Mouse (Mus musculus) kidney, embryonic 14.5 days (tissue): Measurements from ENCODE around the gene Nxph1. TPM values are rescaled to one million over a fixed set of nuclear protein-coding genes. Genes with fewer than 3 reads are reported as not detected.

Experiments
- ATAC-seq: fragments of 200-750 bp; cut with Nextera tagmentation; 2 replicates; pipeline ENCODE4 v1.8.0; 2017; ENCODE audit warnings: moderate number of reproducible peaks, mild to moderate bottlenecking, moderate TSS enrichment, moderate library complexity; ENCODE audit not compliant: low FRiP score, low TSS enrichment
- H3K27ac ChIP-seq: fragments of 300-500 bp; sonication (generic); 2 replicates; pipeline ENCODE4 v1.5.1; 2014; ENCODE audit warnings: low read depth, mild to moderate bottlenecking, low read length, moderate library complexity, mixed read lengths
- H3K27me3 ChIP-seq: fragments of 300-500 bp; sonication (generic); 2 replicates; pipeline ENCODE4 v1.6.1; 2014; ENCODE audit warnings: mild to moderate bottlenecking, low read length; ENCODE audit not compliant: control insufficient read depth, insufficient read depth
- H3K36me3 ChIP-seq: fragments of 300-500 bp; sonication (generic); 2 replicates; pipeline ENCODE4 v1.6.1; 2014; ENCODE audit warnings: low read length, mixed read lengths; ENCODE audit not compliant: control insufficient read depth, insufficient read depth
- H3K4me1 ChIP-seq: fragments of 300-500 bp; sonication (generic); 2 replicates; pipeline ENCODE4 v1.6.1; 2014; ENCODE audit warnings: low read length, mixed read lengths; ENCODE audit not compliant: control insufficient read depth, insufficient read depth
- H3K4me2 ChIP-seq: fragments of 300-500 bp; sonication (generic); replicated peaks from 2 replicates; pipeline ENCODE4 v1.6.1; 2014; ENCODE audit warnings: low read depth, mild to moderate bottlenecking, low read length
- H3K4me3 ChIP-seq: fragments of 300-500 bp; sonication (generic); 2 replicates; pipeline ENCODE4 v1.5.1; 2014; ENCODE audit warnings: mild to moderate bottlenecking, low read length
- H3K9ac ChIP-seq: fragments of 300-500 bp; sonication (generic); 2 replicates; pipeline ENCODE4 v1.6.1; 2014; ENCODE audit warnings: low read depth, mild to moderate bottlenecking, low read length, moderate library complexity
- H3K9me3 ChIP-seq: fragments of 300-500 bp; sonication (generic); 2 replicates; pipeline ENCODE4 v1.6.1; 2016; ENCODE audit warnings: low read length; ENCODE audit not compliant: control insufficient read depth
- WGBS: fragments of 180-500 bp; shearing (Covaris S2); extraction: QIAGEN DNeasy Blood & Tissue Kit; methylation state at CpG from one replicate; pipeline ENCODE4 v1.1.7; 2014; 5-methylcytosine and 5-hydroxymethylcytosine counted together
- polyA plus RNA-seq: library from polyadenylated mRNA; unstranded; fragments of >200 nt; fragmentation: Nextera tagmentation; extraction: Ambion mirVana; gene quantifications from 2 replicates; pipeline ENCODE4 v1.2.1, GENCODE M21; 2014

The Nxph1 gene
- polyA plus RNA-seq, 1 experiment from 2014 or later: 0.11 TPM

DNA sequence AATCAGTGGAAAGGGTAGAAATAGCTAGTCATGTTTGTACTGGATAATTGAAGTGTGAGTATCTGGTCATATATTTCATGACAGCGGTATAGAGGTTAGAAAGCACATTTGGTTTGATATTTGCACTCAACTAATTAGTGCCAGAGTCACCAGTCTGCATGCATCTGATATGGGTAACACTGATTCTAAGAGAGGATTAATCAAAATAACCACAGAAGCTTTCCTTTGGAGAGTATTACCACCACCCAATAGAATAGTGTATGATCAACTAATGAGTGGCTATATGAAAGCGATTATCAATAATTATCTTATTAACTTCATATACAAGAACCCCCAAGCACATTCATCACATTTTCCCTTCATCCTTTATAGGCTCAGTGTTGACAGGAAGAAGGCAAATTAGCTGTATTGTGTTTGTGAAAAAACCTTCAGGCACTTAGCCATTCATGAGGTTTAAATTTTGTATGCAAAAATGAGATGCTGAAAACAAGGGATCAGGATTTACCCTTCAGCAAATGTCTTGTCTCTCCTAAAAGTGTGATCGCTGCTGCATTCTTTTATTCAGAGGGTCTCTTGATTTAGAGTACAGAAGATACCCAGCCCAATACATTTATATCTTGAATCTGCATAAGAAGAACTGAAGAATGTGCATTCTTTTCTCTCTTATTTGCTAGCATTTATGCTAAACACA, 185.5 kb downstream of the Nxph1 start:
- H3K4me2 ChIP-seq: no peak overlapping the region
- no peaks in the 10 kb centered on the region for H3K27me3 ChIP-seq
- no peaks in the 10 kb centered on the region for H3K4me1 ChIP-seq
- ATAC-seq: no peak
- H3K36me3 ChIP-seq: no peaks in the 10 kb centered on the region
- H3K4me3 ChIP-seq: no peak overlapping the region
- WGBS: 84% methylated on average over 3 of the region's 3 CpGs
- no peaks in the 10 kb centered on the region for H3K9me3 ChIP-seq
- no peak overlapping the region for H3K9ac ChIP-seq
- H3K27ac ChIP-seq: no peak overlapping the region

DNA sequence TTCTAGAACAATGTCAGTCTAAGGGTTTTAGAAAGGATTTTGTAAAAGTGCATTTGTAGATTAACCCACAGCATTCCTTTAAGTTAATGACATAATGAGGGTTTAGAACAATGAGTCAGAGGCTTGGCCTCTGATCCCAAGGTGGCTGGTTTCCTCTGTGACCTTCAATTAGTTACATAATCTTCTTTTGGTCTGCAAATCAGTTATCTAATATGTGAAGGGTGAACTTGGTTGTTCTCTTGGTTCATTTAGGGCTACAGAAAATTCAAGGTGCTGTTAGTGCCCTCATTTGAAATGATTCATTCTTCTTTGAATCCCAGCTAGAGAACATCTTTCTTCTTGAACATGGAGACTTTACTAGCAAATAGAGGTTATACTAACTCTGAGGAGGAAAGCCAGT, 199.7 kb downstream of the Nxph1 start:
- no peaks in the 10 kb centered on the region for H3K9me3 ChIP-seq
- no peak overlapping the region for H3K27ac ChIP-seq
- no peaks in the 10 kb centered on the region for H3K36me3 ChIP-seq
- no peaks in the 10 kb centered on the region for H3K4me1 ChIP-seq
- no peak for ATAC-seq
- H3K9ac ChIP-seq: no peak overlapping the region
- H3K27me3 ChIP-seq: no peaks in the 10 kb centered on the region
- H3K4me2 ChIP-seq: no peak overlapping the region
- no peak overlapping the region for H3K4me3 ChIP-seq

- Histone ChIP-seq H3K4me2 (no peak overlapping the region), H3K36me3 (no peaks in the 10 kb centered on the region), H3K4me3 (no peak overlapping the region), H3K27ac (no peak overlapping the region), H3K9ac (no peak overlapping the region), H3K27me3 (no peaks in the 10 kb centered on the region), H3K9me3 (no peaks in the 10 kb centered on the region), H3K4me1 (no peaks in the 10 kb centered on the region)
- WGBS: 14% methylated on average over 1 of the region's 1 CpGs
- no peak for ATAC-seq
These were observed 201.6 kb downstream of the Nxph1 start for GRCm38 (mm10) chr6:9149791-9150190.

DNA sequence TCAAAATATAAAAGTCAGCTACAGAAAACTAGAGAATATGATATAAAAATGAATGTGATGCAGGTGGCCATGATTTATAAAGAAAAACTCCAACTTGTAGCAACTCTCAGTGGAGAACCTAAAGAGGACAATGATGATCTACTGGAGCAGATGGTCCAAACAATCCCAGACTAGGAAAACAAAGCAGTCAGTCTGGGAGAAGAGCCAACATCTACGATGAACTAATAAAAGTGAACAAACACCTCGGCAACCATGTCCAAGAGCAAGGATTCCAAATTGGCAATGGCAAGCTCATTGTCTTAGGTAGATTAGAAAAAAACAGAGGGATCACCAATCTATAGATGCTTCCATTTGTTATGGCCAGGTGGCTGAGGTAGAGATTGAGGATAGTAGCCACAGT, 211.0 kb downstream of the Nxph1 start:
- Histone ChIP-seq H3K4me2 (no peak overlapping the region), H3K4me3 (no peak overlapping the region), H3K27ac (no peak overlapping the region), H3K9me3 (no peaks in the 10 kb centered on the region), H3K4me1 (no peaks in the 10 kb centered on the region), H3K9ac (no peak overlapping the region), H3K36me3 (no peaks in the 10 kb centered on the region), H3K27me3 (no peaks in the 10 kb centered on the region)
- no peak for ATAC-seq
- 63% methylated on average over 2 of the region's 2 CpGs for WGBS

DNA sequence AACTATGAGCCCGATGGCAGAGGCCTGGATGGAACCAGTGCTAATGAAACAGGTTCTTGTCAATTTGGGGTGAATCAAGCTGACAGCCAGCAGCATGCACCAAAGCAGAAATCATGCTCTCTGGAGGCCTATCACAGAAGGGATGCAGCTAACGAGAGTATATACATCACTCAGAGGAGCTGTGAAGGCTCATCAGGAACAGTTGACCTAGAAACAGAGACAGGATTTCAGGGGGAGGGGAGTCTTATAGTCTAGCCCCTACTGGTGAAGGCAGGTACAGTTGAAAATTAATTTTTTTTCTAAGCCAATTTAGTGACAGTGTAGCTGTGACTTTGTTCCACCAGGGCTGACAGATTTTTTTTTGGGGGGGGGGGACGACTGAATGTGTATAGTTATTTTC, 234.2 kb downstream of the Nxph1 start:
- Histone ChIP-seq H3K9me3 (no peaks in the 10 kb centered on the region), H3K4me3 (no peak overlapping the region), H3K36me3 (no peaks in the 10 kb centered on the region), H3K4me2 (no peak overlapping the region), H3K4me1 (no peaks in the 10 kb centered on the region), H3K9ac (no peak overlapping the region), H3K27ac (no peak overlapping the region), H3K27me3 (no peaks in the 10 kb centered on the region)
- no peak for ATAC-seq
- WGBS: 63% methylated on average over 3 of the region's 3 CpGs

GRCm38 (mm10) chr6:9210730-9211129, 262.5 kb downstream of the Nxph1 start:
- Histone ChIP-seq H3K9ac (no peak overlapping the region), H3K9me3 (no peaks in the 10 kb centered on the region), H3K27ac (no peak overlapping the region), H3K36me3 (no peaks in the 10 kb centered on the region), H3K4me2 (no peak overlapping the region), H3K4me3 (no peak overlapping the region), H3K27me3 (no peaks in the 10 kb centered on the region), H3K4me1 (no peaks in the 10 kb centered on the region)
- ATAC-seq: no peak
- 83% methylated on average over 4 of the region's 4 CpGs for WGBS

- no peaks in the 10 kb centered on the region for H3K9me3 ChIP-seq
- no peaks in the 10 kb centered on the region for H3K27me3 ChIP-seq
- H3K36me3 ChIP-seq: no peaks in the 10 kb centered on the region
- H3K4me1 ChIP-seq: no peaks in the 10 kb centered on the region
- no peak overlapping the region for H3K9ac ChIP-seq
- WGBS: 54% methylated on average over 4 of the region's 4 CpGs
- no peak overlapping the region for H3K27ac ChIP-seq
- no peak overlapping the region for H3K4me3 ChIP-seq
- H3K4me2 ChIP-seq: no peak overlapping the region
- no peak for ATAC-seq
These were observed 272.7 kb downstream of the Nxph1 start for GRCm38 (mm10) chr6:9220724-9221453.

DNA sequence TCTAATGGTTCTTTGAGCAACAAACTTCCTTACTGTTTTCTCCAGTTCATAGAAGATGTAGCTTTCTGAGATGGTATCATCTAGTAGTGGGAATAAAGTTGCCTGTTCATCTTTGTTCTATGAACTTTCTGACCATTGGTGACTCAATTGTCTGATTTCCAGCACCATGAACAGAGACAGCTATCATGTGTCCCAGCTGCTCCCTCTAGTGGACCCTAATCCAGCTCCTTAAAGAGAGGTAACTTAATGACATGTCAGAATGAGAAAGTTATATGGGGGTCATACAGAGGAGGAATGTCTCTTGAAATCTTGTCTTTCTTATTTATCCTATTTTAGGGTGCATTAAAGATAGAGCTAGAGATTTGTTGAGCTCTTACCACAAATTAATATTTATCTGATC, 286.6 kb downstream of the Nxph1 start:
- no peaks in the 10 kb centered on the region for H3K36me3 ChIP-seq
- H3K27ac ChIP-seq: no peak overlapping the region
- no peaks in the 10 kb centered on the region for H3K27me3 ChIP-seq
- H3K4me3 ChIP-seq: no peak overlapping the region
- H3K9me3 ChIP-seq: no peaks in the 10 kb centered on the region
- H3K9ac ChIP-seq: no peak overlapping the region
- no peak for ATAC-seq
- H3K4me2 ChIP-seq: no peak overlapping the region
- H3K4me1 ChIP-seq: no peaks in the 10 kb centered on the region

DNA sequence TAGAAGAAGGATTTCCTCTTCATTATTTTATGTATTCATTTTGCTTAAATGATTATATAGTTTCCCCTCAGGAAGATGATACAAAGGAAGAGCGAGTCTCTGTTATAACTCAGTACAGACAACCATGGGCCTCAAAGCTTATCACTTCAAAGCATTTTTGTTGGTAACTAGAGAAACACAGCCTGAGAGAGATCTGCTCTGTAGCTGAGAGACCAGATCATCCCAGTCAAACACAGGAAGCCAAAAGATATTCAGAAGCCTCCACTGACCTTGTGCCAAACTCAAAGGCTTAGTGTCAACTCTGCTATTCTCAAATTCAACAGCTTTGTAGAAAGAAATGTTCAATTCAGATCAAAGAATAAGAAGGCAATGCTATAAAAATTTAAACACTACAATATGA, 319.8 kb downstream of the Nxph1 start:
- Histone ChIP-seq H3K9me3 (no peaks in the 10 kb centered on the region), H3K4me1 (no peaks in the 10 kb centered on the region), H3K27me3 (no peaks in the 10 kb centered on the region), H3K4me3 (no peak overlapping the region), H3K27ac (no peak overlapping the region), H3K9ac (no peak overlapping the region), H3K4me2 (no peak overlapping the region), H3K36me3 (no peaks in the 10 kb centered on the region)
- no peak for ATAC-seq
- WGBS: 84% methylated on average over 1 of the region's 1 CpGs
